Mouse (Mus musculus) heart, embryonic 14.5 days (tissue): ENCODE data around the gene Cyp4f39. TPM values are rescaled to one million over a fixed set of nuclear protein-coding genes. Genes with fewer than 3 reads are reported as not detected.

Source experiments
- ATAC-seq: fragments of 200-750 bp; cut with Nextera tagmentation; 2 replicates; pipeline ENCODE4 v1.8.0; 2017; ENCODE audit warnings: low read depth, moderate TSS enrichment; ENCODE audit not compliant: insufficient number of reproducible peaks, insufficient read depth, low FRiP score
- H3K27ac ChIP-seq, 2 experiments: fragments of 200-500 bp in 1 of 2; fragments of 300-500 bp in 1 of 2; sonication (generic) in 1 of 2; replicated peaks in 1 of 2; 2 replicates each; pipeline ENCODE4 v1.5.1; 2012 to 2014; ENCODE audit warnings: low read depth in 2 of 2, low read length in 2 of 2, control low read depth in 1 of 2, mild to moderate bottlenecking in 1 of 2, mixed read lengths in 1 of 2; ENCODE audit not compliant: control insufficient read depth in 1 of 2, insufficient read depth in 1 of 2
- H3K27me3 ChIP-seq: fragments of 300-500 bp; sonication (generic); 2 replicates; pipeline ENCODE4 v1.6.1; 2014; ENCODE audit warnings: mild to moderate bottlenecking, low read length, control low read depth; ENCODE audit not compliant: control insufficient read depth, insufficient read depth
- H3K36me3 ChIP-seq: fragments of 300-500 bp; sonication (generic); 2 replicates; pipeline ENCODE4 v1.6.1; 2014; ENCODE audit warnings: mild to moderate bottlenecking, control low read depth, low read length, mixed read lengths; ENCODE audit not compliant: control insufficient read depth, insufficient read depth
- H3K4me1 ChIP-seq, 2 experiments: fragments of 200-500 bp in 1 of 2; fragments of 300-500 bp in 1 of 2; sonication (generic) in 1 of 2; 2 replicates each; pipeline ENCODE4 v1.6.1; 2012 to 2014; ENCODE audit warnings: low read length in 2 of 2, control low read depth in 1 of 2, mixed read lengths in 1 of 2; ENCODE audit not compliant: control insufficient read depth in 2 of 2, insufficient read depth in 2 of 2
- H3K4me2 ChIP-seq: fragments of 300-500 bp; sonication (generic); 2 replicates; pipeline ENCODE4 v1.6.1; 2014; ENCODE audit warnings: mild to moderate bottlenecking, low read length
- H3K4me3 ChIP-seq, 2 experiments: fragments of 200-500 bp in 1 of 2; fragments of 300-500 bp in 1 of 2; sonication (generic) in 1 of 2; 2 replicates each; pipeline ENCODE4 v1.5.1; 2012 to 2014; ENCODE audit warnings: low read length in 2 of 2, mild to moderate bottlenecking in 2 of 2, control low read depth in 1 of 2, low read depth in 1 of 2, moderate library complexity in 1 of 2; ENCODE audit not compliant: control insufficient read depth in 1 of 2, insufficient read depth in 1 of 2
- H3K9ac ChIP-seq: fragments of 300-500 bp; sonication (generic); 2 replicates; pipeline ENCODE4 v1.6.1; 2014; ENCODE audit warnings: mild to moderate bottlenecking, low read length
- H3K9me3 ChIP-seq: fragments of 300-500 bp; sonication (generic); 2 replicates; pipeline ENCODE4 v1.6.1; 2016; ENCODE audit warnings: low read length, control low read depth; ENCODE audit not compliant: control insufficient read depth
- WGBS: fragments of 180-500 bp; shearing (Covaris S2); extraction: QIAGEN DNeasy Blood & Tissue Kit; methylation state at CpG from one replicate; pipeline ENCODE4 v1.1.7; 2014; 5-methylcytosine and 5-hydroxymethylcytosine counted together
- polyA plus RNA-seq: library from polyadenylated mRNA; unstranded; fragments of >200 nt; fragmentation: Nextera tagmentation; extraction: Ambion mirVana; gene quantifications from 2 replicates; pipeline ENCODE4 v1.2.1, GENCODE M21; 2014

Gene Cyp4f39
- 0.42 and 0.74 TPM in 2 replicates for polyA plus RNA-seq

GRCm38 (mm10) chr17:32452482-32452881 is at the start of gene Cyp4f39:
Gene Cyp4f39 (plus strand): TSS chr17:32452723.
- peak within 1 kb of the TSS; percentile 62 for H3K4me2 ChIP-seq
- peaks cover 8 to 13% of the 10 kb centered on the region in 2 experiments; a peak in 3 of 4 replicates for H3K4me1 ChIP-seq
- H3K4me3 ChIP-seq = peak within 1 kb of the TSS; percentile 19 to 30
- no peak within 1 kb of the TSS for H3K27ac ChIP-seq
- H3K9me3 ChIP-seq = peaks cover 4% of the 10 kb centered on the region; the same call in 1 of the 2 replicates
- 4% methylated on average over 19 of the region's 19 CpGs for WGBS
- H3K9ac ChIP-seq = peak within 1 kb of the TSS; percentile 41; the same call in 1 of the 2 replicates
- no peaks in the 10 kb centered on the region for H3K36me3 ChIP-seq
- ATAC-seq = no peak
- H3K27me3 ChIP-seq = peaks cover 25% of the 10 kb centered on the region

- H3K27me3 ChIP-seq = peaks cover 17% of the 10 kb centered on the region
- no peak overlapping the region for H3K4me2 ChIP-seq
- H3K9ac ChIP-seq = no peak overlapping the region
- no peaks in the 10 kb centered on the region for H3K36me3 ChIP-seq
- no peak for ATAC-seq
- H3K27ac ChIP-seq = no peak overlapping the region
- H3K9me3 ChIP-seq = no peaks in the 10 kb centered on the region
- WGBS = 54% methylated on average over 11 of the region's 11 CpGs
- H3K4me3 ChIP-seq = no peak overlapping the region
- no peaks in the 10 kb centered on the region for H3K4me1 ChIP-seq
Observed at GRCm38 (mm10) chr17:32402779-32403157, 49.8 kb upstream of the Cyp4f39 start.

- ATAC-seq = no peak
- no peak within 1 kb of the TSS for H3K4me3 ChIP-seq
- 60% methylated on average over 8 of the region's 8 CpGs for WGBS
Observed at GRCm38 (mm10) chr17:32403417-32403816, 49.1 kb upstream of the Cyp4f39 start, which contains the start of gene Rasal3. Gene Rasal3 (minus strand): TSS chr17:32403583.

GRCm38 (mm10) chr17:32411898-32412297 is 40.6 kb upstream of the Cyp4f39 start:
- Histone ChIP-seq H3K4me1 (peaks cover 0 to 3% of the 10 kb centered on the region in 2 experiments; a peak in 1 of 4 replicates), H3K4me2 (no peak overlapping the region), H3K9me3 (no peaks in the 10 kb centered on the region), H3K36me3 (no peaks in the 10 kb centered on the region), H3K27ac (no peak overlapping the region), H3K9ac (no peak overlapping the region), H3K27me3 (peaks cover 31% of the 10 kb centered on the region), H3K4me3 (no peak overlapping the region)
- no peak for ATAC-seq
- WGBS = 79% methylated on average over 6 of the region's 6 CpGs

More at GRCm38 (mm10) chr17:32403417-32403816, 49.1 kb upstream of the Cyp4f39 start, which contains the start of gene Rasal3:
- H3K9ac ChIP-seq = no peak within 1 kb of the TSS
- H3K9me3 ChIP-seq = no peaks in the 10 kb centered on the region
- H3K27ac ChIP-seq = no peak within 1 kb of the TSS
- H3K36me3 ChIP-seq = no peaks in the 10 kb centered on the region
- H3K27me3 ChIP-seq = peaks cover 11% of the 10 kb centered on the region
- no peak within 1 kb of the TSS for H3K4me2 ChIP-seq
- H3K4me1 ChIP-seq = no peaks in the 10 kb centered on the region

- H3K36me3 ChIP-seq = no peaks in the 10 kb centered on the region
- H3K4me3 ChIP-seq = no peak overlapping the region
- 28% methylated on average over 24 of the region's 24 CpGs for WGBS
- no peak overlapping the region for H3K27ac ChIP-seq
- H3K27me3 ChIP-seq = peaks cover 36% of the 10 kb centered on the region
- ATAC-seq = no peak
- H3K4me1 ChIP-seq = peaks cover 0 to 3% of the 10 kb centered on the region in 2 experiments; a peak in 1 of 4 replicates
- peak overlapping the region; percentile 44 for H3K4me2 ChIP-seq
- no peaks in the 10 kb centered on the region for H3K9me3 ChIP-seq
- H3K9ac ChIP-seq = no peak overlapping the region
Observed at GRCm38 (mm10) chr17:32415417-32416020, 37.0 kb upstream of the Cyp4f39 start.

GRCm38 (mm10) chr17:32416771-32417170 is 35.8 kb upstream of the Cyp4f39 start:
- ATAC-seq = no peak
- Histone ChIP-seq H3K36me3 (no peaks in the 10 kb centered on the region), H3K9ac (no peak overlapping the region), H3K27me3 (peaks cover 36% of the 10 kb centered on the region), H3K27ac (no peak overlapping the region), H3K9me3 (no peaks in the 10 kb centered on the region), H3K4me1 (peaks cover 0 to 3% of the 10 kb centered on the region in 2 experiments; a peak in 1 of 4 replicates), H3K4me2 (no peak overlapping the region), H3K4me3 (no peak overlapping the region)
- WGBS = 91% methylated on average over 14 of the region's 14 CpGs

- Histone ChIP-seq H3K4me2 (no peak overlapping the region), H3K27me3 (peaks cover 22% of the 10 kb centered on the region), H3K9ac (no peak overlapping the region), H3K4me3 (no peak overlapping the region), H3K9me3 (no peaks in the 10 kb centered on the region), H3K36me3 (no peaks in the 10 kb centered on the region), H3K27ac (no peak overlapping the region), H3K4me1 (peaks cover 0 to 3% of the 10 kb centered on the region in 2 experiments; a peak in 1 of 4 replicates)
- no peak for ATAC-seq
- WGBS = 58% methylated on average over 2 of the region's 2 CpGs
Observed at GRCm38 (mm10) chr17:32419989-32420388, 32.5 kb upstream of the Cyp4f39 start.
